Mouse (Mus musculus) spleen, adult 2 months (tissue): ENCODE data around the gene Timm8a2.

Experiments
- CTCF ChIP-seq: fragments of 200-500 bp; IDR thresholded peaks from 2 replicates; pipeline ENCODE4 v1.5.1; 2011; ENCODE audit warnings: mild to moderate bottlenecking, inconsistent platforms; ENCODE audit not compliant: insufficient read depth, insufficient read length, insufficient replicate concordance; ENCODE audit errors: extremely low read depth
- POLR2A ChIP-seq: fragments of 200-500 bp; IDR thresholded peaks from 2 replicates; pipeline ENCODE4 v1.6.1; 2011; ENCODE audit warnings: low read depth, low read length, inconsistent platforms

DNA sequence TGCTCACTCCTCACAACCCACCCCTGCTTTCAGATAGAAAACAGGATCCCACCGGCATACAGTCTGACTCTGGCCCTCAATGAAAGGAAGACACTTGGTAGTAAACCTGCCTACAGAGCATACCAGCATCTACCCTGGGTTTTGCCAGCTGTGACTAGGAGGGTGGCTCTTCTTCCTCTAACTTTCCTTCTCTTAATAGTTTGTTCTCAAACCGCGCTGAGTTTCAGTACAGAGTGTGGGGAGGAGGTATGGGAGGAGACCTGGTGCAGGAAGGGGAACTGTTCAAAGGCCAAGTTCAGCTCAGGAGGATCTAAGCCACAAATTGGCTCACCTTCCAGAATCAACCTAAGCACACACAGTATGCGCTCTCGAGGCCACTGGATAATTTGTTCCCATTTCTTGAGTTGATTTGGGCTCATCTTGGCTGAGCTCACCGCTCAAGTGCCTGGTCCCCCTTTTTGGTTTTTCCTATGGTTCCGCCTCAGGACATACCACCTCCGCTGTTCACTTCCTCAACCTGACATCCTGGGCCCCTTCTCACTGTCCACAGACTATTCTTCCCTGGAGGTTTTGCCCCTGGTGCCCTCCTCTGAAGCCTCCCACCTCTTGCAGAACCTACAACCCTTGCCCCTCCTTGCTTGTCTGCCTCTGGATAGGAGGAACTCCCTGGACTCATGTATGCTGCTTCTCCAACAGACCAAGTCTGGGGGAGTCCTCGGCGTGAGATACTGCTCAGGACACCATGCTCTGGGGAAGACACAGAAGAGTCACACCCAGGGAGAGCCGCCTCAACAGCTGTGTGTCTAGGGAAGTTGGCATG is 5.3 kb upstream of the Timm8a2 start:
- no peak for TF ChIP-seq CTCF
- TF ChIP-seq POLR2A = no peak
